Mouse (Mus musculus): ENCODE results near the gene Agap1. TPM values are rescaled to one million over a fixed set of nuclear protein-coding genes. Genes with fewer than 3 reads are reported as not detected.

Agap1 gene
- polyA plus RNA-seq, 1 experiment from 2014 or later = 7.7 TPM

GRCm38 (mm10) chr1:89929181-89929580, 474.6 kb downstream of the Agap1 start:
- peaks cover 98% of the 10 kb centered on the region for H3K27me3 ChIP-seq (ENCODE audit: insufficient read depth, low read length)
- WGBS = under 1% methylated on average over 6 of the region's 6 CpGs
- H3K4me2 ChIP-seq (replicated peaks; ENCODE audit: low read depth, low read length) = peak overlapping the region; percentile 21; the same call in 1 of the 2 replicates
- no peak for ATAC-seq (ENCODE audit: low FRiP score, low TSS enrichment)
- no peaks in the 10 kb centered on the region for H3K9me3 ChIP-seq (ENCODE audit: low read length)
- H3K36me3 ChIP-seq (ENCODE audit: insufficient read depth, low read length) = no peaks in the 10 kb centered on the region
- H3K27ac ChIP-seq (ENCODE audit: low read length) = no peak overlapping the region
- peaks cover 33% of the 10 kb centered on the region for H3K4me1 ChIP-seq (ENCODE audit: insufficient read depth, low read length)
- no peak overlapping the region for H3K9ac ChIP-seq (replicated peaks; ENCODE audit: low read length)
- H3K4me3 ChIP-seq (ENCODE audit: low read length) = peak overlapping the region; percentile 16; the same call in 1 of the 2 replicates

- ATAC-seq (ENCODE audit: low FRiP score, low TSS enrichment) = no peak
- H3K4me3 ChIP-seq (ENCODE audit: low read length) = peak overlapping the region; percentile 50
- no peaks in the 10 kb centered on the region for H3K9me3 ChIP-seq (ENCODE audit: low read length)
- H3K4me2 ChIP-seq (replicated peaks; ENCODE audit: low read depth, low read length) = peak overlapping the region; percentile 74
- H3K27me3 ChIP-seq (ENCODE audit: insufficient read depth, low read length) = peaks cover 97% of the 10 kb centered on the region
- H3K36me3 ChIP-seq (ENCODE audit: insufficient read depth, low read length) = no peaks in the 10 kb centered on the region
- 0 out of 2 replicates have a peak overlapping the region, but pooled peaks have one; percentile 35 for H3K9ac ChIP-seq (replicated peaks; ENCODE audit: low read length)
- H3K27ac ChIP-seq (ENCODE audit: low read length) = no peak overlapping the region
- H3K4me1 ChIP-seq (ENCODE audit: insufficient read depth, low read length) = peaks cover 33% of the 10 kb centered on the region
- WGBS = under 1% methylated on average over 54 of the region's 55 CpGs
Measured at GRCm38 (mm10) chr1:89929721-89930505, 475.3 kb downstream of the Agap1 start.

GRCm38 (mm10) chr1:89930551-89930950, 475.9 kb downstream of the Agap1 start:
- Histone ChIP-seq H3K36me3 (ENCODE audit: insufficient read depth, low read length) (no peaks in the 10 kb centered on the region), H3K27me3 (ENCODE audit: insufficient read depth, low read length) (peaks cover 97% of the 10 kb centered on the region), H3K4me1 (ENCODE audit: insufficient read depth, low read length) (peaks cover 33% of the 10 kb centered on the region), H3K27ac (ENCODE audit: low read length) (no peak overlapping the region), H3K4me3 (ENCODE audit: low read length) (peak overlapping the region; percentile 50), H3K9me3 (ENCODE audit: low read length) (no peaks in the 10 kb centered on the region), H3K4me2 (replicated peaks; ENCODE audit: low read depth, low read length) (peak overlapping the region; percentile 74), H3K9ac (replicated peaks; ENCODE audit: low read length) (0 out of 2 replicates have a peak overlapping the region, but pooled peaks have one; percentile 35)
- WGBS = under 1% methylated on average over 45 of the region's 45 CpGs
- ATAC-seq (ENCODE audit: low FRiP score, low TSS enrichment) = no peak; the same call in 1 of the 2 replicates

GRCm38 (mm10) chr1:89931120-89931519, 476.5 kb downstream of the Agap1 start, which contains the start of gene Gbx2:
Gbx2 (minus strand) TSS chr1:89931179.
- 0 out of 2 replicates have a peak within 1 kb of the TSS, but pooled peaks have one; percentile 35 for H3K9ac ChIP-seq (replicated peaks; ENCODE audit: low read length)
- H3K4me2 ChIP-seq (replicated peaks; ENCODE audit: low read depth, low read length) = peak within 1 kb of the TSS; percentile 74
- H3K27me3 ChIP-seq (ENCODE audit: insufficient read depth, low read length) = peaks cover 97% of the 10 kb centered on the region
- WGBS = 0% methylated on average over 33 of the region's 33 CpGs
- no peak within 1 kb of the TSS for H3K27ac ChIP-seq (ENCODE audit: low read length)
- H3K4me3 ChIP-seq (ENCODE audit: low read length) = peak within 1 kb of the TSS; percentile 50
- no peaks in the 10 kb centered on the region for H3K36me3 ChIP-seq (ENCODE audit: insufficient read depth, low read length)
- peaks cover 33% of the 10 kb centered on the region for H3K4me1 ChIP-seq (ENCODE audit: insufficient read depth, low read length)
- peak; percentile 67 for ATAC-seq (ENCODE audit: low FRiP score, low TSS enrichment)
- no peaks in the 10 kb centered on the region for H3K9me3 ChIP-seq (ENCODE audit: low read length)

GRCm38 (mm10) chr1:89932021-89932423, 477.4 kb downstream of the Agap1 start:
- H3K27ac ChIP-seq (ENCODE audit: low read length) = no peak overlapping the region
- H3K36me3 ChIP-seq (ENCODE audit: insufficient read depth, low read length) = no peaks in the 10 kb centered on the region
- 4% methylated on average over 19 of the region's 19 CpGs for WGBS
- H3K9me3 ChIP-seq (ENCODE audit: low read length) = no peaks in the 10 kb centered on the region
- ATAC-seq (ENCODE audit: low FRiP score, low TSS enrichment) = no peak
- H3K9ac ChIP-seq (replicated peaks; ENCODE audit: low read length) = no peak overlapping the region
- no peak overlapping the region for H3K4me3 ChIP-seq (ENCODE audit: low read length)
- no peak overlapping the region for H3K4me2 ChIP-seq (replicated peaks; ENCODE audit: low read depth, low read length)
- H3K4me1 ChIP-seq (ENCODE audit: insufficient read depth, low read length) = peaks cover 29% of the 10 kb centered on the region
- peaks cover 97% of the 10 kb centered on the region for H3K27me3 ChIP-seq (ENCODE audit: insufficient read depth, low read length)

GRCm38 (mm10) chr1:89932616-89933015, 478.0 kb downstream of the Agap1 start:
- WGBS = under 1% methylated on average over 16 of the region's 16 CpGs
- no peak for ATAC-seq (ENCODE audit: low FRiP score, low TSS enrichment)
- Histone ChIP-seq H3K36me3 (ENCODE audit: insufficient read depth, low read length) (no peaks in the 10 kb centered on the region), H3K27me3 (ENCODE audit: insufficient read depth, low read length) (peaks cover 97% of the 10 kb centered on the region), H3K4me2 (replicated peaks; ENCODE audit: low read depth, low read length) (no peak overlapping the region), H3K4me3 (ENCODE audit: low read length) (no peak overlapping the region), H3K9me3 (ENCODE audit: low read length) (no peaks in the 10 kb centered on the region), H3K27ac (ENCODE audit: low read length) (no peak overlapping the region), H3K4me1 (ENCODE audit: insufficient read depth, low read length) (peaks cover 24% of the 10 kb centered on the region), H3K9ac (replicated peaks; ENCODE audit: low read length) (no peak overlapping the region)

- H3K27me3 ChIP-seq (ENCODE audit: insufficient read depth, low read length) = peaks cover 97% of the 10 kb centered on the region
- no peaks in the 10 kb centered on the region for H3K36me3 ChIP-seq (ENCODE audit: insufficient read depth, low read length)
- no peaks in the 10 kb centered on the region for H3K9me3 ChIP-seq (ENCODE audit: low read length)
- 9% methylated on average over 6 of the region's 6 CpGs for WGBS
- H3K9ac ChIP-seq (replicated peaks; ENCODE audit: low read length) = no peak overlapping the region
- peaks cover 24% of the 10 kb centered on the region for H3K4me1 ChIP-seq (ENCODE audit: insufficient read depth, low read length)
- no peak for ATAC-seq (ENCODE audit: low FRiP score, low TSS enrichment)
- H3K27ac ChIP-seq (ENCODE audit: low read length) = no peak overlapping the region
- no peak overlapping the region for H3K4me2 ChIP-seq (replicated peaks; ENCODE audit: low read depth, low read length)
- H3K4me3 ChIP-seq (ENCODE audit: low read length) = no peak overlapping the region
Measured at GRCm38 (mm10) chr1:89933028-89933427, 478.4 kb downstream of the Agap1 start.

GRCm38 (mm10) chr1:89933786-89934185, 479.2 kb downstream of the Agap1 start:
- H3K27me3 ChIP-seq (ENCODE audit: insufficient read depth, low read length) = peaks cover 96% of the 10 kb centered on the region
- no peak overlapping the region for H3K4me3 ChIP-seq (ENCODE audit: low read length)
- no peak overlapping the region for H3K4me2 ChIP-seq (replicated peaks; ENCODE audit: low read depth, low read length)
- peaks cover 23% of the 10 kb centered on the region for H3K4me1 ChIP-seq (ENCODE audit: insufficient read depth, low read length)
- no peak for ATAC-seq (ENCODE audit: low FRiP score, low TSS enrichment)
- no peaks in the 10 kb centered on the region for H3K36me3 ChIP-seq (ENCODE audit: insufficient read depth, low read length)
- H3K9ac ChIP-seq (replicated peaks; ENCODE audit: low read length) = no peak overlapping the region
- H3K27ac ChIP-seq (ENCODE audit: low read length) = no peak overlapping the region
- 2% methylated on average over 21 of the region's 21 CpGs for WGBS
- no peaks in the 10 kb centered on the region for H3K9me3 ChIP-seq (ENCODE audit: low read length)

GRCm38 (mm10) chr1:89934316-89935260, 480.0 kb downstream of the Agap1 start:
- H3K9me3 ChIP-seq (ENCODE audit: low read length) = 0 out of 2 replicates have a peak, but pooled peaks cover 1% of the 10 kb centered on the region
- H3K27me3 ChIP-seq (ENCODE audit: insufficient read depth, low read length) = peaks cover 96% of the 10 kb centered on the region
- H3K4me3 ChIP-seq (ENCODE audit: low read length) = no peak overlapping the region
- ATAC-seq (ENCODE audit: low FRiP score, low TSS enrichment) = no peak
- H3K4me2 ChIP-seq (replicated peaks; ENCODE audit: low read depth, low read length) = no peak overlapping the region
- WGBS = 9% methylated on average over 19 of the region's 19 CpGs
- no peak overlapping the region for H3K27ac ChIP-seq (ENCODE audit: low read length)
- H3K9ac ChIP-seq (replicated peaks; ENCODE audit: low read length) = no peak overlapping the region
- no peaks in the 10 kb centered on the region for H3K36me3 ChIP-seq (ENCODE audit: insufficient read depth, low read length)
- peaks cover 18% of the 10 kb centered on the region for H3K4me1 ChIP-seq (ENCODE audit: insufficient read depth, low read length)
